Mouse (Mus musculus): ENCODE results near the gene Nsmce1.

DNA sequence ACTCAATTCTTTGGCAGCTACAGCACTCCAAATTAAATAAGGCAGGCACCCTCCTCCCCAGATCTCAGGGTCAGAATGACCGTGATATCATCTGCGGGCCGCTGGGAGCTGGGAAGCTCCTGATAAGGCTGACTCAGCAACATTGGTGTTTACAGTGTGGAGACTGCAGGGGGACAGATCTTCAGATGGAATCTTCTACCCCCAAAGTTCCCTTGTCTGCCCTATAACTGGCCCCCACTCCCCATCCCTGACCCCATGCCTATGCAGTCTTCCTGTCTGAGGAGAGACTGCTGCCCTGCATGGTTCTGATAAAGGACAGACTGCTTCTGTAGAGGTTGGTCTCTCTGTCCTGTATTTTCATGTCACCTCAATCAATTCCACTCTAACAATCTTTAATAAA lies 31.7 kb upstream of the Nsmce1 start:
- TF ChIP-seq MYC (IDR thresholded peaks at IDR 0.05; ENCODE audit: low read depth, low read length): no peak
- TF ChIP-seq ETS1 (IDR thresholded peaks at IDR 0.05; ENCODE audit: low read depth, low read length): peak; percentile 79
- no peak for TF ChIP-seq POLR2AphosphoS2 (IDR thresholded peaks at IDR 0.05; ENCODE audit: low read length)
- TF ChIP-seq TBP (IDR thresholded peaks at IDR 0.05; ENCODE audit: low read depth, low read length): no peak
- no peak for TF ChIP-seq HCFC1 (IDR thresholded peaks at IDR 0.05; ENCODE audit: low read depth, low read length)
- peak; percentile 76 to 78 for TF ChIP-seq EP300 (IDR thresholded peaks at IDR 0.05; ENCODE audit: low read depth in 1 of 2, low read length in 2 of 2)
- no peak for TF ChIP-seq ELF1 (IDR thresholded peaks at IDR 0.05; ENCODE audit: low read depth, low read length)
- TF ChIP-seq BHLHE40 (IDR thresholded peaks at IDR 0.05; ENCODE audit: borderline replicate concordance, low read depth, low read length): no peak
- no peak for TF ChIP-seq CTCF (IDR thresholded peaks at IDR 0.05 in 2 of 3, conservative IDR thresholded peaks at IDR 0.05 in 1 of 3; ENCODE audit: control insufficient read depth in 1 of 3, insufficient read depth in 1 of 3, low read depth in 2 of 3, low read length in 3 of 3, poor library complexity in 1 of 3, severe bottlenecking in 1 of 3)
